Mouse (Mus musculus): ENCODE measurements around the gene Olr1. TPM values are rescaled to one million over a fixed set of nuclear protein-coding genes. Genes with fewer than 3 reads are reported as not detected.

Gene Olr1
- total RNA-seq (2021) = not detected
- long read RNA-seq, experiment 1 = 0 reads
- long read RNA-seq, experiment 2 = 0 reads

DNA sequence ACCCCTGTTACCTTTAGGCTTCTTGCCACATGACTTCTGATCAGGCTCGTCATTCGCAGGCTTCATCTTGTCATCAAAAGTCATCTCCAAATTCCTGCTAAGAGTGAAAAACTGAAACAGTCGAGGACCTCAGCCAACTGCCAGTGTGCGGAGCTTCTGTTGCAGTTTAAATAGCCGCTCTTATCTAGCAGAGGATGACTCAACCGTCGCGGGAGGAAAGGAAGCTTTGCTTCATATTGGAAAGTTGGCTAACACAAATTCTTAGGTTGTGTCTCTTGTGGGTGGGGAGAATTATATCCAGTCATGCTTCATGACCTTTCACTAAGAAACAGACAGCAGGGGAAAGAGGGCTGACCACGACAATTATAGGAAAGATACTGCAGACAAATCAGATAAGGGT, at the start of gene Olr1:
Gene Olr1 (minus strand): TSS at position 142 of the 400 bp plus-strand sequence.
- no peak for DNase-seq

DNA sequence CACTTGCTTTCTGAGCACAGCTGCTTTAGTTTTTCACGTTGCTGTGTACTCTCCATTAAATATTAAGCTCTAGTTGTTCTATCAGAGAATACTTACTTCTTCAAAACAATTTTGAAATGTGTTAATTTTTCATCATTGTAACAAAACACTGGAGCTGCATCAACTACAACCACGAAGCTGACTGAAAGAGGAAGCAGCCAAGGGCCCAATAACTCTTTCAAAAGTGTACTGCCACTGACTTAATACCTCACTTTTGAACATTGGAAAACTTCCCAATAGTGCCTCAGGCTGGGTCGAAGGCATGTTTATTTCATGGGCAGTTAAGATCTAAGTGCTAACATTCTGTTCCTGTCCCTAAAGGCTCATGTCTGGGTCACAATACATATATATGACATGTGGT, 41.0 kb upstream of the Olr1 start:
- DNase-seq = no peak

DNA sequence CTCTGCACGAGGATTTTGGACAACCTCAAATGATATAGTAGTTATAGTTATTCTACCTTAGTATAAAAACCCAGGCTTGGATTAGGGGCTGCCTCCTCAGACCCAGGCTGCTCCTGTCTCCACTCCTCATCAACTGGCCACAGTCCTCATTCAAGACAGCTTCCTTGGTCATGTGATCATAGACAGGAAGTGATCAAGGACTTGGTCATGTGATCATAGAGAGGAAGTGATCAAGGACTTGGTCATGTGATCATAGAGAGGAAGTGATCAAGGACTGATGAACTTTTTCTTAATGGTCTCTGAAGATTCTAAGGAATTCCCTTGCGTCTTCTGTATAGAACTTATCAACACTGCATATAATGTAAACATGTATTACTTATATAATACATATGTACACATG, 40.3 kb upstream of the Olr1 start:
- no peak for DNase-seq

DNA sequence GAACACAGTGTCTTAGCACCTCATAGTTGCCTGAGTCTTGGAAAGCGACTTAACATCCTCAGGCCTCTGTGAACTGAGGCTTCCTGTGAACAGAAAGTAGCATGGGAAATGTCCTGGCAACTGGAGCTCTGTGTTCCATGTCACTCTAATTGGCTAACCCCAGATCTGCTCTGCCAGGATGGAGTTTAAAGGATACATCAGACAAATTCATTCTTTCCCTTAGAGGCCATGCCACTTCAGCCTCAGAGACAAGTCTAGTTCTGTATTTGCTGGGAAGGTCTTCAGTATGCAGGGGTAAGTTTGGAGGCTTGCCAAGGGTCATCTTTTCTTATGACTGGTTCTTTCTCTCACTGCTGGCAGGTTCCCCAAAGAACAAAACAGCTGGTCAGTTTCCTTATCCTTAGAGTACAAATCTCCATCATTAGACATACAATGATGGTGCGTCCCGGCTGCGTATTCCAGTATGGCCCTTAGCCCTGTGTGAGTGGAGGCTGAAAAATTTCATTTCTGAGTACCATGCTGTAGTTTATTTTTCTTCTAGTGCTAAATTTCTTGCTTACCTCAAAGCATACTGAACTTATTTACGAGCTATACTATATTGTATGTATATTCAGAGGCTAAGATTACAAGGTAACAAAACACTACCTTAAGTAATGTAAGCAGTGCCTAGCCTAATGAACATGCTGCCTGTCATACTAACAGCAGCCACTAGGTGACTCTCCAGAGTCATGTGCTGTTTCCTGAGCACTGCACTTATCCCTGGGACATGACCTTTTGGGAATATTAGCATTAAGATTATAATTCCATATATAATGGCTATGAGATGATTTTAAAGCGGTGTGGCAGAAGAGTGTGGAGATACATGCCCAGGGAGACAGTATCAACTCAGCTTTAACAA, 37.0 kb upstream of the Olr1 start:
- no peak for DNase-seq

DNA sequence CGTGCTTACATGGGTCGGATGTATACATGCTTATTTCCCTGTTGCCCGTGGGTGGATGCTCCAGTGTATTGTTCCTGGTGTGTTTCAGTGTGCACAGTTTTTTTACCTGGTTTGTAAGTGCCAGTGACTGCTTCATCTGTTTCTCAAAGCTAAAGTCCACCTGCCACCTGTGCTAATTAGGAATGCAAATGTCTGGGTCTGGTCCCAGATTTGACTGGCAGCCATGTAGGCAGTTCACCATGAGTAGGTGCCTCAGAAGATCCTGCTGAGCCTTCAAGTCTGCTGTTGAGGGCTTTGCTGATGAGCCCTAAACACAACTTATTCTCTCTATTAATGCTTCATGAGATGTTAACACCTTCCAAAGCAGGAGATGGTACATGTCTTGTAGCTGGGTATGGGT, 35.6 kb upstream of the Olr1 start:
- DNase-seq = no peak

DNA sequence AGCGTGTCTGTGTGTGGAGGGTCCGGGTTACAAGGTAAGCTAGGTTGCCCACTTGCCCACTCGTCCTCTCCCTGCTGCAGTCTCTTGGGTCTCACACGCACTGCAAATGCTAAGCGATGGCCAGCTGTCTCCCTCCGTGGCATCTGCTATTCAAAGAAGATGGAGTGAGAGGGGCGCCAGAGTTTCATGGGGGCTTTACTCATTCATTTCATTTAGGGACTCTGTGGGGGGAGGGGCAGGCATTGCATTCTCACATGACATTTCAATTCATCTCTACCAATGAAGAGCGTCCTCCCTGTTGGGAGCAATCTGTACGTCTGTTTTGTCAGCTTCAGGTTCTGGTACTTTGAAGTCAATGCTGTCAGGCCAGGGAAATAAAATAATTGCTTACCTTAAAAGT, 35.0 kb upstream of the Olr1 start:
- no peak for DNase-seq

DNA sequence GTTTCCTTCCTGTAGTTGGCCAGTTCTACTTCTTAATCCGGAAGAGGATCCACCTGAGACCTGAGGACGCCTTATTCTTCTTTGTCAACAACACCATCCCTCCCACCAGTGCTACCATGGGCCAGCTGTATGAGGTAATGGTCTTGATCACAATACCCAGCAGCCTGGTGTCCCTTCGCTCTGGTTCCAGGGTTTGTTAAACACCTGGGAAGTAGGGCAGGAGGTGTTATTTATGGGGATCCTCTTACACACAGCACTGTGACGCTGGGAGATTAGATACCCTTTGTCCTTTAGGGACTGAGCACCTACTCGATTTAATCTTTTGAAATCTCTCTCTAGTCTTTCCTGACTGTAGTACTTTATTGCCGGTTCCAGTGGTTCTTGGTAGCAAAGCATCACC, 31.6 kb upstream of the Olr1 start:
- no peak for DNase-seq

DNA sequence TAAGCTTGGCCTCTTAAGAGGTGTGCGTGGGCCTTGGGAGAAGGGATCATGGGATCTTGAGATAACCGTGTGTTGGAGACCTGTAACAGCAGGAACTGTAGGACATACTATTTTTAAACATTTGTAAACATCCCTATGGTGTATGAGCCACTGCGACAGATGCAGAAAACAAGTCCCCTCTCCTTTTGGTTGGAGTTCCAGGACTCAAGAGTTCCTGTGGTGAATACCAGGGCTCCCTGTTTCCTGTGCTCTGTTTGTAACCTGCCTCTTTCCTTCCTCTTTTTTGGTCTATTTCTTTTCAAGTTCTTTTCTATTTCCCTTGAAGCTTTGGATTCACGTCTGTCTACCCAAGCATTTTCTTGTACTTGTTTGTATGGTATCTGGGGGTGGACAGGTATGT, 28.8 kb upstream of the Olr1 start:
- DNase-seq = no peak

DNA sequence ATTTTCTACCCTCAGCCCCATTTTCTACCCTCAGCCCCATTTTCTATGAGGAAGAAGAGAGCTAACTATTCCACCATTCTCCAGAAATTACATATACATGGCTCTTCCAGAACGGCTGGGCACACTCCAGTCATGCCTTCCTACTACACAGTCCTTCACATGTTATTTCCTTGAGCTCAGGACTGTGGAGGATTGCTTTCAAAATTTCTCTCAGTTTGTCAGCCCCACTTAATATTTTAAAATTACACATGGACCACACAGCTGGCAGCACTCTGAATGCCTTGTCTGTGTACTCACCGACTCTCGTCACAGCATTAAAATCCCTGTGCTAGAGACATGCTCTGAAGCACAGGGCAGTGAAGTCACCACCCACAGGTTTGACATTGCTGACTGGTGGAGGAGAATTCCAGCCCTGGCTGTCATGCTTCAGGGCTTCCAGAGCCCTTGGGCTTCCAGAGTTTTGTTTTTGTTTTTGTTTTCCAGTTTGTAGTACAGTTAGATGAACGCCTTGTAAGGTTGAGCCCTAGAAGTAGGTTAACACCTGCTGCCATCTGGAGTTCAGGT, 27.7 kb upstream of the Olr1 start:
- no peak for DNase-seq

DNA sequence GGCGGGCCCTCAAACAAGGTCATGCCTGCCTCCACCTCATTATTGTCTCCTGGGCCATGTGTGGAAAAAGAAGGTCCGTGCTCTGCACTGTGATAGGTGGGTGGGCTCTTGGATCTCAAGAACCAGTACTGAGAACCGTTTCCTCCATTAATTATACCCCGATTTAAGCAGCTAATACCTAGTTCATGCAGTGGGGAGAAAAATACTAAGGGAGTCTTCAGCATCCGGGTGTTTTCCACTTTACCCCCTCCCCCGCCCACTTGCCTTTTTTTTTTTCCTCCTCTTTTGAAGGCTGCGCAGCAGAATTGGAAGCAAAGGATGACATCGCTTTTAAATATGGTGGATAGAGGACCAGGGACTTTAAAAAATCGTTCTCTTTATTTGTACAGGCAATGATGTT, 27.1 kb upstream of the Olr1 start:
- no peak for DNase-seq

DNA sequence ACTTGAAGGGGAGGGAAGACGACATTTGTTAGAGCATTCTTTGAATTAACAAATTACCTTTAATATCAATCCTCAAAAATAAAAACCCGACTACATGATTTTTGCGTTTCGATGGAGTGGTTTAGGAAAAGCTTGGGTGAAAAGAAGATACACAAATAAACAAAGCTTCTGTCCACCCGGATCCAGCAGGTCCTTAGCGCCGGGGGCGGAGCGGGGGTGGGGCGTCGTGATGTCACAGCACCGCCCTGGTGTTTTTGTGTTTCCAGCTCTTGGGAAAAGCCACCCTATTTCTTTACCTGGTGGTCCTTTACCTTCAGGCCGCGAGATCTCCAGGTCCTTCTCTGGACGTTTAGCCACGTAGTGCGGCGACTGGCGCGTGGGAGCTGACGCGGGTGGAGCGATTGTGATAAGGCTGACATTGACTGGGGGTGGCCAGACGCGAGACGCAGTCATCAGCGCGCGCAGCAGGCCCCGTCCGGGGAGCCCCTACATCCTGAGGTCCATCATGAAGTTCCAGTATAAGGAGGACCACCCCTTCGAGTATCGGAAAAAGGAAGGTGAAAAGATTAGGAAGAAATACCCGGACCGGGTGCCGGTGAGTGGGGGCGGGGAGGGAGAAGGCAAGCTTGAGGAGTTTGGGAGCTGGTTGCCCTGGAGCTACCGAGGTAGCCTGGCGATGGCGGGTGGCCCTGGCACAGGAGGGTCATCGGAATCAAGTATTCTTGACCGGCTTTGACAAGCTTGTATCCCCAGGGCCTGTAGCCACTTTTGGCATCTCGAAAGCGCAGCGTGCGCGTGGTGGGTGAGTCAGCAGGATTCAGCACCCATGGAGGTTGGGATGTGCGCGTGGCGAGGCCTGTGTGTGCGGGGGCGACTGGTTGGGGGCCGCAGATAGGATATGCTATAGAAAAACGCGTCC, 26.2 kb upstream of the Olr1 start, which contains the start of gene Gabarapl1:
Gene Gabarapl1 (plus strand): TSS at position 219 of the 919 bp plus-strand sequence.
- DNase-seq = peak; percentile 74

DNA sequence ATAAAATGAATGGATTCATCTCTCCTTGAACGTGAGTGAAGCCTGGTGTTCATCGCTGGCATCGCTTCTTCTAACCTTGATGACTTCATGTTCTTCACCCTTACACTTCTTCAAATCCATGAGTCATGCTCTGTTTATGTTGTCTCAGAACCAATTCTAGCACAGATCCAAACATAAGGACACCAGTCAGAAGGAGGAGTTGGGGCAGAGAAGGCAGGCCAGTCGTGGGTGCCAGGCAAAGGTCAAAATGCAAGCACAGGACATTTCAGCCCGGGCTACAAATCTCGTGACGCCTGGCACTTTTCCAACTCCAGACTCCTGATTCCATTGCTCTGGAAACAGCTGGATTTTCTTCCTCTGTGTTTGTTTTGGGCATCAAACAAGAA, 25.6 kb upstream of the Olr1 start:
- DNase-seq = peak; percentile 58

DNA sequence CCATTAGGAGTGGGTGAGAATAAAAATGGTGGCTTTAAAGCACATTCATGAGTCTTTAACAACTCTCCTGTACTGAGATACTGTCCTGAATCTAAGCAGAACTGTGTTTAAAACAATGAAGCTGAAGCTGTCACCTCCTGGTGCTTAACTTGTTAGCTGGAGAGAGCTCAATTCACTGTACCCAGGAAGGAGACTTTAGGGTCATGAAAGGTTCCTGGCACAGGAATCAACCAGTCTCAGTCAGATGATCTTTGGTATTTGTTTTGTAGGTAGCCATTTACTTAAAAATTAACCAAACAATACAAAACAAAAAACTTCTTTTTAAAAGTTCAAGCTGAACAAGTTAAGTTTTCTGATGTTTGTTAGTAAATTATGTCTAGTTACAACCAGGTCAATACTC, 23.3 kb upstream of the Olr1 start:
- no peak for DNase-seq

DNA sequence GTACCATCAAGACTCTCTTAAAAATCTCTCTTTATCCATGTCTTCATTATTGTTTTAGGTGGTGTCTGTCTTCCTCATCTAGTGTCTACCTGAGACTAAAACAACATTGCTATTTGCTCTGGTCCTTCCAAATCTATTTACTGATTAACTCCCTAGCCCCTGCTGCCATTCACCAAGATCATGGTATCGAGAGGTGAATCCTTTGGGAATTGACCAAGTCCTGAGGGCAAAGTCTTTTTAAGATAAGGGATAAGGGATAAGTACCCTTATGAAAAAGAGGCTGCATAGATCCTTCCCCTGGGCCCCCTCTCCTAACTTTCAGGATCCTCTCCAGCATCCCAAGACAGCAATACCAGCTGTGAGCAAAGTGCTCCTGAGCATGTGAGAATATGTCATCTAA, 22.6 kb upstream of the Olr1 start:
- DNase-seq = no peak

DNA sequence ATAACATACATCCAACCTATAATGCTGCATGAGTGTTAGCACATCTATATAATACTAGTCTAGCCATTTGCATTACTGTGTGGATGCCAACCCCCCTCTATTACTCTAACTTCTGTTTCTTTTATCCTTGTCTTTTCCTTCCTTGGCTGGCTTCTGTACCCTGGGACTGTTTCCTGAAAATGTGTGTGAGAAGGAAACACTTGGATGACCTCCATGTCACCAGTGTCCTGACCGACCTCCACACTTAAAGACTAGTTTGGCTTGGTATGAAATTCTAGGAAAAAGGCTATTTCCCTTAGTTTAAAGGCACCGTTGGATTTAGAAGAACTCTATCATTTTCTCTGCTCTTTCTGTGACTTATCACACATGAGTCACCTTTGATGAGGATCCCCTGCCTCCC, 20.5 kb upstream of the Olr1 start:
- no peak for DNase-seq

DNA sequence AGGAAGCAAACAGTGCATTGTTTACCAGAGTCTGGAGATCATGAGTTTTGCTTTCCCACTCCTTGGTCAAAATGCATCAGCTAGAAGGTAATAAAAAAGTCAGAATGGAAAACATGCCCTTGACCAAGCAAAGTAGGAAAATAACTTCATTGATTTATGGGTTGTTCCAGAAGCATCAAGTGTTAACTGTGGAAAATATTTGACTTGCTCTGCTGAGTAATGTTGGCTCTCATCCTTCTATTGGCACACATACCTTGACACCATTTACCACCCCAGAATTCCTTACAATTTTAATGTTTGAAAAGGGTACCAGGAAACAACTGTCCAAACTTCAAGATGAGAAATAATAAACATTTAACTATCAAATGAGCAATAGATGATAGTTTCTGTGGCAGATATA, 19.1 kb upstream of the Olr1 start:
- DNase-seq = no peak

DNA sequence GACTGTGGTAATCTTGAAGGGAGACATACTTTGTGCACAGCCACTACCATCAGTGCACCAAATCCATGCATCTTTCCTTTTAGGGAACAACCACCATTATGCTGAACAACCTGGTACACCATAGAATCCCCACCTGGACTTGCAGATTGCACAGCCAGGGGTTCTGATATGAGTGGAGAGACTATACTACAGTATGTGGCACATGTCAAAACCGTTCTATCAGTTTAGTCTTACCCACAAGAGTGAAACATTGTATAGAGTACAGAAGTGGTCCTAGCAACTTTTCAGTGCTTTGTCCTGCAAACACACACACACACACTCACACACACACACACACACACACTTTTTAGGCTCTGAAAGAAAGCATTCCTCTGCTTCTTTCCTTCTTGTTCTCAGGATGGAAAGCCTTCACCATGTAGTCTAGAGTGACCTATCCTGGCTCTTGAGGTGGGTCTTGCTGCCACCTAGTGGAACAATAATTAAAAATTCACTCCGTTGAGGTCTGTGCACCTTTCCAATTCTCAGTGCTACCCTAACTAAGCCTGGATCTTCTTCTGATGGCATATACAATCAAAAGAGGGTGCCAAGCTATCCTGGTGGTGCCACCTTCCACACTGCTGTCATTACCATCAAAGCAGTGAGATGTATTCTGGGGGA, 10.9 kb upstream of the Olr1 start:
- DNase-seq = no peak

DNA sequence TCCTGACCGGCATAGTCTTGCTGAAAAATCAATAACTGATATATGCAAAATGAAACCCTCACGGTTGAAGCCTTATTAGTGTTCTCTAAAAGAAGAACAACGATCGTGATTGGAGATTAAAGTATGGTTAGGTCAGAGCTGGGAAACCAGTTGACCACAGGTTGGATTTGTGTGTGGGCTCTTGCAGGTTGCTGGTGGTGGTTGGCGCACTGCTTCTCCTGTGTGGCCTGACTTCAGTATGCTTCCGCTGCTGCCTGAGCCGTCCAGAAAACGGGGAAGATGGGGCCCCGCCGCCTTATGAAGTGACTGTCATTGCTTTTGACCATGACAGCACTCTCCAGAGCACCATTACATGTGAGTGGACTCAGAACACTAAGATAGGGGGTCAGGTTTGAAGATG, 9.4 kb upstream of the Olr1 start:
- DNase-seq = no peak

DNA sequence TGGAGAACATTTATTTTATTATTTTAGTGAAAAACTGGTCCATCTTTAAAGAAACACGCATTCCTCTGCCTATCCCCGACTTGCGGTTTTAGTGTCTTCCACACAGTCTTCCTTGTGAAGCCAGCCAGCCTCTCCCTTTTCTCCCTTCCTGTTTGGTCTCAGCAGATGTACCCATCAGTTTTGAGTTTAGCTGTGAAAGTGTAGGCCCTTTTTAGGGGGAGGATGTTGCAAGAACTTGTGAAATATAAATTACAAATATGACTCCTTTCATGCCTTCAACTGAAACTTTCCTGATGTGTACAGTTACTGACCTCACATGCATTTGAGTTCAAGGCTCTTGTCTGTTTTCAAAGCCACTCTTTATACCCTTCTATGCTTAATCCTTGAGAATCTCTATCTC, 8.1 kb upstream of the Olr1 start:
- DNase-seq = no peak

DNA sequence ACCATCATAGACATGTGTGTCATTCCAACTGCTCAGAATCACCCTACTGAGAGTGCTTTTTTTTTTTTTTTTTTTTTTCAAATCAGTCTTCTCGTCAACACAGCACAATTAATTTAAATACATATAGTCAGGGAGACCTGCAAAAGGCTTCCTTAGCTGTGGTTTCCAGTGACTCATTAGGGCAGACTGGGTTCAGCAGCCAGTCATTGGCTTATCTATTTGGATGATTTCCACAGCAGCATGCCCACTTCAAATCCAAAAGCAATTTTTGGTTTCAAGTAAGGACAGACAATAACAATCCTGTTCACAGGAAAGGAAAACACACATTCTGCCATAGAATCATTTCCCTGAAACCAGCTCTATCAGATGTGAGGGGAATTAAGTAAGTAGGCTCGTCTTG, 7.4 kb upstream of the Olr1 start:
- DNase-seq = no peak

DNA sequence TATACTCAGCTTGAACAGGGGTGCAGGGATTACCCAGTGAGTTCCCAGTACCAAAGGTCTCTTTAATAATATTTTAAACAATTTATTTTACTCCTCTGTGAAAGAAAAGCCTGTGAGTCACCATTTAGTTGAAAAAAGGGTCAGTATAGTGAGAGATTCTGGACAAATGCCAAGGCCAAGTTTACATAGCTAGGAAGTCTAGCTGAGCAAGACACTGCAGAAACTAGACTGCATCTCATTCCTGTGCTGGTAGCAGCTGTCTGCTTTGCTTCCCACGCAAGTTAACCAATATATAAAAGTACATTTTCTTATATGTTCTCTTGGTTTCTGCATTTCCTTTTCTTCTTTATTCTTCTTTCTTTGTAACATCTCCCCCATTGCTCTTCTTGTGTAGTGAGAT, 6.4 kb upstream of the Olr1 start:
- no peak for DNase-seq

DNA sequence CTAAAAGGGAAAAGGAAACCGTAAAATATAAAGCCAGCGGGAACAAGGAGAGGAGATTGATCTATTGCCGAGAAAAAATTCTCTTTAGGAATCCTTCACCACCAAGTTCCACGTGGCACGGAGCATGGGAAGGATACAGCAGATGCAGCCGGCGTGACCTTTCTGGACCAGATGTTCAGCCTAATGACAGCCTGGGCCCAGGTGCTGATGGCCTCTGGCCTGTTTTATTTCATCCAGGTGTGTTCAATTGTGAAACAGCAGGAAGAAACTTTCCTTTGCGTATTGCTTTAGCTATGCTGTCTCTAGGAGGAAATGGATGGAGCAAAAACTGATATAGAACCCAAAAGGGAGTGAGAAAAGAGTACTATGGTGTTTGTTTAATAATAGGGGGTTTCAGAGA, 5.9 kb upstream of the Olr1 start:
- DNase-seq = no peak

All from gastrocnemius, postnatal 25 days (tissue).